Mouse (Mus musculus) spleen, adult 2 months (tissue): Measurements from ENCODE around the gene Hrasls5.
A peak's percentile ranks its signal among the peaks of the same experiment; 100 is the strongest.

Experiments used
- CTCF ChIP-seq: fragments of 200-500 bp; IDR thresholded peaks from 2 replicates; pipeline ENCODE4 v1.5.1; 2011; ENCODE audit warnings: mild to moderate bottlenecking, inconsistent platforms; ENCODE audit not compliant: insufficient read depth, insufficient read length, insufficient replicate concordance; ENCODE audit errors: extremely low read depth
- POLR2A ChIP-seq: fragments of 200-500 bp; IDR thresholded peaks from 2 replicates; pipeline ENCODE4 v1.6.1; 2011; ENCODE audit warnings: low read depth, low read length, inconsistent platforms

GRCm38 (mm10) chr19:7617696-7618095, 5.4 kb downstream of the Hrasls5 start:
- peak; percentile 50; the same call in 1 of the 2 replicates for TF ChIP-seq CTCF
- TF ChIP-seq POLR2A: no peak
